Mouse (Mus musculus) cerebellum, adult 2 months (tissue): ENCODE results near the gene Olfr1340.

Experiments
- CTCF ChIP-seq: fragments of 200-500 bp; IDR thresholded peaks from 2 replicates; pipeline ENCODE4 v1.5.1; 2011; ENCODE audit warnings: low read depth, mild to moderate bottlenecking, control low read depth, low read length, moderate library complexity, borderline replicate concordance; ENCODE audit not compliant: insufficient read depth
- POLR2A ChIP-seq: fragments of 200-500 bp; IDR thresholded peaks from 2 replicates; pipeline ENCODE4 v1.6.1; 2011; ENCODE audit warnings: low read length, control low read depth, borderline replicate concordance; ENCODE audit not compliant: insufficient read depth

- TF ChIP-seq CTCF (no peak), POLR2A (no peak)
These were observed 2.0 kb downstream of the Olfr1340 start for GRCm38 (mm10) chr4:118721742-118722483.
